Mouse (Mus musculus) cerebellum, adult 2 months (tissue): ENCODE data around the gene Src.

Experiments used
- CTCF ChIP-seq: fragments of 200-500 bp; IDR thresholded peaks from 2 replicates; pipeline ENCODE4 v1.5.1; 2011; ENCODE audit warnings: low read depth, mild to moderate bottlenecking, control low read depth, low read length, moderate library complexity, borderline replicate concordance; ENCODE audit not compliant: insufficient read depth
- POLR2A ChIP-seq: fragments of 200-500 bp; IDR thresholded peaks from 2 replicates; pipeline ENCODE4 v1.6.1; 2011; ENCODE audit warnings: low read length, control low read depth, borderline replicate concordance; ENCODE audit not compliant: insufficient read depth

GRCm38 (mm10) chr2:157517526-157517925 lies 99.3 kb downstream of the Src start:
- TF ChIP-seq POLR2A (no peak), CTCF (no peak)
